Mouse (Mus musculus) testis, adult 2 months (tissue): ENCODE measurements at regions not wholly inside any gene's neighbourhood (a gene's known extent, or its start where the extent isn't known, plus 50 kb on each side); places are given as distances from the start of the nearest gene placed in this dataset.

Experiments
- H3K27ac ChIP-seq: fragments of 200-500 bp; 2 replicates; pipeline ENCODE4 v1.5.1; 2012; ENCODE audit warnings: low read depth, low read length; ENCODE audit not compliant: control insufficient read depth, insufficient read depth
- H3K27me3 ChIP-seq: fragments of 200-500 bp; 2 replicates; pipeline ENCODE4 v1.6.1; 2012; ENCODE audit warnings: mild to moderate bottlenecking, low read length, moderate library complexity; ENCODE audit not compliant: control insufficient read depth, insufficient read depth
- H3K36me3 ChIP-seq: fragments of 200-500 bp; 2 replicates; pipeline ENCODE4 v1.6.1; 2012; ENCODE audit warnings: mild to moderate bottlenecking, low read length; ENCODE audit not compliant: control insufficient read depth, insufficient read depth
- H3K4me1 ChIP-seq: fragments of 200-500 bp; 2 replicates; pipeline ENCODE4 v1.6.1; 2012; ENCODE audit warnings: low read length; ENCODE audit not compliant: control insufficient read depth, insufficient read depth
- H3K4me3 ChIP-seq: fragments of 200-500 bp; 2 replicates; pipeline ENCODE4 v1.5.1; 2012; ENCODE audit warnings: low read depth, mild to moderate bottlenecking, low read length, moderate library complexity, mixed read lengths; ENCODE audit not compliant: control insufficient read depth
- CTCF ChIP-seq: fragments of 200-500 bp; IDR thresholded peaks from 2 replicates; pipeline ENCODE4 v1.5.1; 2012; ENCODE audit warnings: low read depth, mild to moderate bottlenecking, inconsistent platforms, low read length, moderate library complexity; ENCODE audit not compliant: control insufficient read depth, insufficient read depth, insufficient replicate concordance
- POLR2A ChIP-seq: fragments of 200-500 bp; IDR thresholded peaks from 2 replicates; pipeline ENCODE4 v1.6.1; 2012; ENCODE audit warnings: low read depth, mild to moderate bottlenecking, inconsistent platforms, low read length, moderate library complexity; ENCODE audit not compliant: control insufficient read depth

- no peaks in the 10 kb centered on the region for H3K27me3 ChIP-seq
- no peaks in the 10 kb centered on the region for H3K36me3 ChIP-seq
- TF ChIP-seq POLR2A (no peak), CTCF (no peak)
These were observed 252.6 kb upstream of the Nr5a2 start for GRCm38 (mm10) chr1:137212856-137213255.

GRCm38 (mm10) chr1:137204371-137204770 lies 244.1 kb upstream of the Nr5a2 start:
- Histone ChIP-seq H3K27ac (no peak overlapping the region), H3K27me3 (no peaks in the 10 kb centered on the region), H3K4me1 (no peaks in the 10 kb centered on the region), H3K4me3 (no peak overlapping the region), H3K36me3 (no peaks in the 10 kb centered on the region)
- TF ChIP-seq POLR2A (no peak), CTCF (no peak)

More at GRCm38 (mm10) chr1:137212856-137213255, 252.6 kb upstream of the Nr5a2 start:
- H3K27ac ChIP-seq: no peak overlapping the region
- no peak overlapping the region for H3K4me3 ChIP-seq
- no peaks in the 10 kb centered on the region; the same call in 1 of the 2 replicates for H3K4me1 ChIP-seq

GRCm38 (mm10) chr1:137203512-137203911 lies 243.3 kb upstream of the Nr5a2 start:
- H3K27ac ChIP-seq: peak overlapping the region; percentile 59; the same call in 1 of the 2 replicates
- no peaks in the 10 kb centered on the region for H3K36me3 ChIP-seq
- H3K27me3 ChIP-seq: no peaks in the 10 kb centered on the region
- no peaks in the 10 kb centered on the region for H3K4me1 ChIP-seq
- TF ChIP-seq CTCF (no peak), POLR2A (no peak)
- H3K4me3 ChIP-seq: no peak overlapping the region

DNA sequence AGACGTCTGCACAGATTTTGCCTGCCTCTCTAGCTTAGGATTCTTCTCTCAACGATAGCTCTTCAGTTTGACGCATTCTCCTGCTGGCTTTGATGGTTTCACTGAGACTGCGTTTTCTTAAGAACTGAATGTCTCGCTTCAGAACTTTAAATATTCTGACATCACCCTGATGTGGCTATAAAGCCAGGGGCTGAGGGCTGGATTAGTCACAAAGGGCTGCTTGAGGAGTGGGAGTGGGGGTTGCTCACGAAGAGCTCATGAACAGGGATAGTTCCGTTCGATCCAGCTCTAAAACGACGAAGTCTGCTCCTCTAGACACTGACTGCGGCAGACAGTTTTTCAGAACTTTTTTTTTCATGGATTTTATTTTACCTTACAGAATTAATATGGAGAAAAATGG lies 240.7 kb upstream of the Nr5a2 start:
- Histone ChIP-seq H3K4me1 (no peaks in the 10 kb centered on the region), H3K36me3 (no peaks in the 10 kb centered on the region), H3K4me3 (no peak overlapping the region), H3K27ac (no peak overlapping the region), H3K27me3 (no peaks in the 10 kb centered on the region)
- no peak for TF ChIP-seq POLR2A
- TF ChIP-seq CTCF: no peak

DNA sequence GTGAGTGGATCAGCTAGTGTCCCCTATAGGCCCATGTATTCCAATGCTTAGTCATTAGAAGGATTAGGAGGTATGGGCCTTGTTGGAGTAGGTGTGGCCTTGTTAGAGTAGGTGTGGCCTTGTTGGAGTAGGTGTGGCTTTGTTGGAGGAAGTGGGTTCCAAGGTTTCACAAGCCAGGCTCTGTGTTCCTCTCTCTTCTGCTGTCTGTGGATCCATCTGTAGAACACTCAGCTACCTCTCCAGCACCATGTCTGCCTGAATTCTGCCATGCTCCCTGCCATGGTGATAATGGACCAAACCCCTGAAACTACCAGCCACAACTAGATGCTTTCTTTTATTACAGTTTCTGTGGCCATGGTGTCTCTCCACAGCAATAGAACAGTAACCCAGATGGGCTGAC lies 235.7 kb upstream of the Nr5a2 start:
- Histone ChIP-seq H3K27me3 (no peaks in the 10 kb centered on the region), H3K27ac (no peak overlapping the region), H3K4me3 (no peak overlapping the region), H3K4me1 (no peaks in the 10 kb centered on the region), H3K36me3 (no peaks in the 10 kb centered on the region)
- TF ChIP-seq CTCF: no peak
- no peak for TF ChIP-seq POLR2A

- TF ChIP-seq CTCF: no peak
- TF ChIP-seq POLR2A: no peak
- no peak overlapping the region for H3K4me3 ChIP-seq
- no peaks in the 10 kb centered on the region for H3K36me3 ChIP-seq
- H3K4me1 ChIP-seq: no peaks in the 10 kb centered on the region
- H3K27me3 ChIP-seq: no peaks in the 10 kb centered on the region
- no peak overlapping the region for H3K27ac ChIP-seq
These were observed 234.9 kb upstream of the Nr5a2 start for GRCm38 (mm10) chr1:137195065-137195620.

DNA sequence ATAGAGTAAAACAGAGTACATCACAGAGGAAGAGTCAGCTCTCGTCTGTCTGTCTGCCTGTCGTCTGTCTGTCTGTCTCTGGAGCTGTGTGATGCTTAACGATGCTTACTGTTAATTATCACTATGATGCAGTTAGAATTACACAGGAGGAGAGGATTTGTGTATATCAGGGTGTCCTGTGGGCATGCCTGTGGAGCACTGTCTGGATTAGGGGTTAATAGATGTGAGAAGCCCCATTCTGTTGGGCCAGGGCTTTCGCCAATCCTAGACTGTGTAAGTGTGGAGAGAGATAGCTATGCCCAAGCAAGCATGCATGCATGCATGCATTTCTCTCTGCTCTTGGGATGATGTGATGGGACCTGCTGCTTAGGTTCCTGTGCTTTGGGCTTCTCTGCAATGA lies 218.0 kb upstream of the Nr5a2 start:
- Histone ChIP-seq H3K36me3 (no peaks in the 10 kb centered on the region), H3K27ac (no peak overlapping the region), H3K4me3 (no peak overlapping the region), H3K27me3 (no peaks in the 10 kb centered on the region), H3K4me1 (no peaks in the 10 kb centered on the region)
- TF ChIP-seq CTCF (no peak), POLR2A (no peak)

- Histone ChIP-seq H3K27me3 (no peaks in the 10 kb centered on the region), H3K36me3 (no peaks in the 10 kb centered on the region), H3K4me3 (no peak overlapping the region), H3K4me1 (no peaks in the 10 kb centered on the region), H3K27ac (no peak overlapping the region)
- no peak for TF ChIP-seq CTCF
- no peak for TF ChIP-seq POLR2A
These were observed 216.4 kb upstream of the Nr5a2 start for GRCm38 (mm10) chr1:137176696-137177095.
